Mouse (Mus musculus): ENCODE measurements around the gene Plekho1.
"Not testable (repeated sequence)": the region's sequence is repeated elsewhere in the genome, so short reads cannot be mapped to it uniquely, and the experiment has no call there.

Gene Plekho1

GRCm38 (mm10) chr3:95995802-95996428 is at the start of gene Plekho1:
Plekho1 (minus strand) TSS chr3:95996001.
- DNase-seq (ENCODE audit: low spot score) = peak; percentile 35

- not testable (repeated sequence) for DNase-seq (ENCODE audit: low spot score)
Measured at GRCm38 (mm10) chr3:96044559-96044958, 48.8 kb upstream of the Plekho1 start.

- no peak for DNase-seq (ENCODE audit: low spot score)
Measured at GRCm38 (mm10) chr3:96043104-96043503, 47.3 kb upstream of the Plekho1 start.

GRCm38 (mm10) chr3:96041079-96041478 is 45.3 kb upstream of the Plekho1 start:
- no peak for DNase-seq (ENCODE audit: low spot score)

- peak; percentile 70 for DNase-seq (ENCODE audit: low spot score)
Measured at GRCm38 (mm10) chr3:96040663-96041006, 44.8 kb upstream of the Plekho1 start.

GRCm38 (mm10) chr3:96039857-96040662 is 44.3 kb upstream of the Plekho1 start:
- DNase-seq (ENCODE audit: low spot score) = no peak

- DNase-seq (ENCODE audit: low spot score) = no peak
Measured at GRCm38 (mm10) chr3:96038851-96039250, 43.0 kb upstream of the Plekho1 start.

GRCm38 (mm10) chr3:96038156-96038555 is 42.4 kb upstream of the Plekho1 start:
- DNase-seq (ENCODE audit: low spot score) = no peak

GRCm38 (mm10) chr3:96036796-96037195 is 41.0 kb upstream of the Plekho1 start:
- no peak for DNase-seq (ENCODE audit: low spot score)

GRCm38 (mm10) chr3:96033046-96033445 is 37.2 kb upstream of the Plekho1 start:
- DNase-seq (ENCODE audit: low spot score) = no peak

- no peak for DNase-seq (ENCODE audit: low spot score)
Measured at GRCm38 (mm10) chr3:96032652-96033017, 36.8 kb upstream of the Plekho1 start.

- DNase-seq (ENCODE audit: low spot score) = peak; percentile 63
Measured at GRCm38 (mm10) chr3:96031991-96032651, 36.3 kb upstream of the Plekho1 start.

- DNase-seq (ENCODE audit: low spot score) = no peak
Measured at GRCm38 (mm10) chr3:96029766-96030165, 34.0 kb upstream of the Plekho1 start.

GRCm38 (mm10) chr3:96029336-96029735 is 33.5 kb upstream of the Plekho1 start:
- DNase-seq (ENCODE audit: low spot score) = no peak

- no peak for DNase-seq (ENCODE audit: low spot score)
Measured at GRCm38 (mm10) chr3:96027875-96028274, 32.1 kb upstream of the Plekho1 start.

- DNase-seq (ENCODE audit: low spot score) = no peak
Measured at GRCm38 (mm10) chr3:96027145-96027544, 31.3 kb upstream of the Plekho1 start.

GRCm38 (mm10) chr3:96021421-96022128 is 25.8 kb upstream of the Plekho1 start:
- DNase-seq (ENCODE audit: low spot score) = no peak

GRCm38 (mm10) chr3:96020735-96021134 is 24.9 kb upstream of the Plekho1 start:
- DNase-seq (ENCODE audit: low spot score) = no peak

- no peak for DNase-seq (ENCODE audit: low spot score)
Measured at GRCm38 (mm10) chr3:96017461-96017860, 21.7 kb upstream of the Plekho1 start.

GRCm38 (mm10) chr3:96016257-96016889 is 20.6 kb upstream of the Plekho1 start:
- no peak for DNase-seq (ENCODE audit: low spot score)

- no peak for DNase-seq (ENCODE audit: low spot score)
Measured at GRCm38 (mm10) chr3:96015681-96016080, 19.9 kb upstream of the Plekho1 start.

- no peak for DNase-seq (ENCODE audit: low spot score)
Measured at GRCm38 (mm10) chr3:96012805-96013204, 17.0 kb upstream of the Plekho1 start.
